Mouse (Mus musculus) lung, embryonic 16.5 days (tissue): ENCODE results near the gene Rasgef1a. TPM values are rescaled to one million over a fixed set of nuclear protein-coding genes. Genes with fewer than 3 reads are reported as not detected.

Experiments
- ATAC-seq: fragments of 200-750 bp; cut with Nextera tagmentation; 2 replicates; pipeline ENCODE4 v1.8.0; 2017; ENCODE audit warnings: low read depth, mild to moderate bottlenecking, moderate library complexity
- H3K27ac ChIP-seq: fragments of 300-500 bp; sonication (generic); 2 replicates; pipeline ENCODE4 v1.5.1; 2014; ENCODE audit warnings: mild to moderate bottlenecking, control low read depth, low read length
- H3K27me3 ChIP-seq: fragments of 300-500 bp; sonication (generic); 2 replicates; pipeline ENCODE4 v1.6.1; 2014; ENCODE audit warnings: low read depth, low read length, mixed read lengths; ENCODE audit not compliant: control insufficient read depth, insufficient read depth
- H3K36me3 ChIP-seq: fragments of 300-500 bp; sonication (generic); 2 replicates; pipeline ENCODE4 v1.6.1; 2014; ENCODE audit warnings: low read length; ENCODE audit not compliant: control insufficient read depth, insufficient read depth
- H3K4me1 ChIP-seq: fragments of 300-500 bp; sonication (generic); replicated peaks from 2 replicates; pipeline ENCODE4 v1.6.1; 2014; ENCODE audit warnings: low read length, mixed read lengths; ENCODE audit not compliant: control insufficient read depth, insufficient read depth
- H3K4me2 ChIP-seq: fragments of 300-500 bp; sonication (generic); 2 replicates; pipeline ENCODE4 v1.6.1; 2014; ENCODE audit warnings: low read depth, low read length, control low read depth
- H3K4me3 ChIP-seq: fragments of 300-500 bp; sonication (generic); 2 replicates; pipeline ENCODE4 v1.5.1; 2014; ENCODE audit warnings: mild to moderate bottlenecking, low read length, control low read depth
- H3K9ac ChIP-seq: fragments of 300-500 bp; sonication (generic); 2 replicates; pipeline ENCODE4 v1.6.1; 2014; ENCODE audit warnings: low read length, control low read depth
- H3K9me3 ChIP-seq: fragments of 300-500 bp; sonication (generic); 2 replicates; pipeline ENCODE4 v1.6.1; 2016; ENCODE audit warnings: low read length; ENCODE audit not compliant: control insufficient read depth
- WGBS: fragments of 180-500 bp; shearing (Covaris S2); extraction: QIAGEN DNeasy Blood & Tissue Kit; methylation state at CpG from one replicate; pipeline ENCODE4 v1.1.7; 2014; 5-methylcytosine and 5-hydroxymethylcytosine counted together
- polyA plus RNA-seq: library from polyadenylated mRNA; unstranded; fragments of >200 nt; fragmentation: Nextera tagmentation; extraction: Ambion mirVana; gene quantifications from 2 replicates; pipeline ENCODE4 v1.2.1, GENCODE M21; 2015

Gene Rasgef1a
- polyA plus RNA-seq, 1 experiment from 2014 or later: 6.1 TPM

DNA sequence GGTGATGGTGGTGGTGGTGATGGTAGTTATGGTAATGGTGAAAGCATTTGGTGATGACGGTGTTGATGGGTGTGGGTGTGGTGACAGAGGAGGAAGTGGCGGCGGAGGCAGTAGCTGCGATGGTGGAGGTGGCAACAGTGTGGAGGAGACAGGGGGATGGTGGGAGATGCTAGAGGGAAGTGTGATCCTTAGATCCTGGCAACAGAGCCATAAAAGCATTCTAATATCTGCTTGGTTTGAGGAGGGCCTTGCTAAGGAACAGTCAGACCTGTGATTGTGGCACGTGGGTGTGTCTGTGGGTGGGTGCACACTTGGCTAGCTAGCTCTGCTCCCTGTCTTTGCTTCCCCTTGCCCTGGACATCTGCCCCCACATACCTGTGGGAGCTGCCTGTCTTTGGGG is 7.4 kb downstream of the Rasgef1a start:
- H3K36me3 ChIP-seq: no peaks in the 10 kb centered on the region
- no peak overlapping the region for H3K4me3 ChIP-seq
- H3K4me1 ChIP-seq: no peaks in the 10 kb centered on the region
- H3K9me3 ChIP-seq: no peaks in the 10 kb centered on the region
- H3K4me2 ChIP-seq: no peak overlapping the region
- 23% methylated on average over 5 of the region's 5 CpGs for whole genome bisulfite sequencing
- H3K27ac ChIP-seq: no peak overlapping the region
- peaks cover 3% of the 10 kb centered on the region for H3K27me3 ChIP-seq
- H3K9ac ChIP-seq: no peak overlapping the region
- no peak for ATAC-seq

DNA sequence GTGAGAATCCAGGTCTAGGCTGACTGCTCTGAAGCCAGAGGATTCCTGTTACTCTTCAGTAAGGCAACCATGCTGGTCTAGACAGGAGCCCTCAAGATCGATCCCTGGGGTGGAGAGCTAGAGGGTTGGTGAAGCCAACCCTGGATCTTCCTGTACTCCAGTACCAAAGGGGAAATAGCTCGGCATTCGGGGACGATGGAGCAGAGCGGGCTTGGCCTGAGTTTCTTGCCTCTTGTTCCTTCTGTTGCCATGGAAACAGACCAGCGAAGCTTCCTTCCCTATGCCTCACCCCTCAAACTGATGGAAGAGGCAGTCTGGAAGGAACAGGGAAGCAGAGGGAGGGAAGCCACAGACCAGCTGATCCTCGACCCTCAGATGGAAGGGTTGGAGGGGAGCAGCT is 8.3 kb downstream of the Rasgef1a start:
- Histone ChIP-seq H3K4me1 (no peaks in the 10 kb centered on the region), H3K4me2 (no peak overlapping the region), H3K36me3 (no peaks in the 10 kb centered on the region), H3K27me3 (peaks cover 3% of the 10 kb centered on the region; the same call in 1 of the 2 replicates), H3K9me3 (no peaks in the 10 kb centered on the region), H3K27ac (no peak overlapping the region), H3K9ac (no peak overlapping the region), H3K4me3 (no peak overlapping the region)
- 30% methylated on average over 7 of the region's 7 CpGs for WGBS
- ATAC-seq: no peak

DNA sequence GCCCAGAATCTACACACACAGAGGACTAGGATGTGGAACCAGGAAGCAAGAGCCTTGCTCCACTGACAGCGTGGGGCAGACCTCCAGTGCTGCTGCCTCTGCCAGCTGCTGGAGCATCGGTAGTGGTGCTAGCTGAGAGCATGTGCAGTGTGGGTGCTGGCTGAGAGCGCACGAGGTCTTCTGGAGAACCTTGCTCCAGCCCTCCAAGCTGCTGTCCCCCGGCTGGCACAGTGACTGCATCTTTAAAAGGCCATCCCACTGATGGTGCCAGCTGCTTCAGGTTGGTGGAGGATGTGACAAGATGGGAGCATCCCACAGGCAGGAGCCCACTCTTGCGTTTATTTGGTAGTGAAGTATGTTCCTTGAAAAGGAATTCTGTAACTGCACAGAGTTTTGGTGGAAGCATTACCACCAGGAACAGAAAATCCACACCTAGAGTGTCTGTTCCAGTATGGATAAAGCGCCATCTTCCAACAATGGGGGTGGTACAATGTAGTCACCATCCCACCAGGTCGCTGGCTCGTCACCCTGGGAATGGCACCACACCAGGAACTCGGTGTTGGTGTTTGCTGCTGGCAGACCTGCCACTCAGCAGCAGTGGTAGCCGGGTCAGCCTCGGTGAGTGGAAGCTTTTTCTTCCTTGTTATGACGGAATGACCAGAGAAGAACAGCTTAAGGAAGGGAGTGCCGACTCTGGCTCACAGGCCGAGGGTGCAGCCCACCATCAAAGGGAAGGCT is 11.8 kb downstream of the Rasgef1a start:
- no peak for ATAC-seq
- no peaks in the 10 kb centered on the region for H3K36me3 ChIP-seq
- no peak overlapping the region for H3K9ac ChIP-seq
- no peak overlapping the region for H3K27ac ChIP-seq
- no peaks in the 10 kb centered on the region for H3K4me1 ChIP-seq
- 62% methylated on average over 15 of the region's 15 CpGs for WGBS
- H3K9me3 ChIP-seq: no peaks in the 10 kb centered on the region
- no peak overlapping the region for H3K4me3 ChIP-seq
- no peaks in the 10 kb centered on the region for H3K27me3 ChIP-seq
- no peak overlapping the region for H3K4me2 ChIP-seq

DNA sequence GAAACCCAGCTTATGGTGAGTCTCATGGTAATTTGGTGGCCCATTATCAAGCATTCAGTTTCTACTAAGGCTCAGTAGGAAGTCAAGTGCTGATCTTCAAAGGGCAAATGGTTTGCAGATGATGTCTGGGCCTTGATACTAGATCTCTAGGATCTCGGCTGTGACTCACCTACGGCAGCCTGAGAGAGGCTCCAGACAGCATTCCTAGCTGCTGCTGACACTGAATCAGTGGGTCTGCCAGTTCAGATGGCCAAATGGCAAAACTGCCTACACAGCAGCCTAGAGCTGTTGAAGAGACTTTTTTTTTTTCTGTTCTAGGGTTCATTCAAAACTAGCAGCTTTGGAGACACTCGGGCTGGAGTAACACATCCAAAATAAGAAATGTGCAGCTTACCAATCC is 15.8 kb downstream of the Rasgef1a start:
- Histone ChIP-seq H3K27me3 (no peaks in the 10 kb centered on the region), H3K9me3 (no peaks in the 10 kb centered on the region), H3K27ac (no peak overlapping the region), H3K4me1 (no peaks in the 10 kb centered on the region), H3K4me3 (no peak overlapping the region), H3K36me3 (no peaks in the 10 kb centered on the region), H3K9ac (no peak overlapping the region), H3K4me2 (no peak overlapping the region)
- 70% methylated on average over 3 of the region's 3 CpGs for WGBS
- no peak for ATAC-seq

DNA sequence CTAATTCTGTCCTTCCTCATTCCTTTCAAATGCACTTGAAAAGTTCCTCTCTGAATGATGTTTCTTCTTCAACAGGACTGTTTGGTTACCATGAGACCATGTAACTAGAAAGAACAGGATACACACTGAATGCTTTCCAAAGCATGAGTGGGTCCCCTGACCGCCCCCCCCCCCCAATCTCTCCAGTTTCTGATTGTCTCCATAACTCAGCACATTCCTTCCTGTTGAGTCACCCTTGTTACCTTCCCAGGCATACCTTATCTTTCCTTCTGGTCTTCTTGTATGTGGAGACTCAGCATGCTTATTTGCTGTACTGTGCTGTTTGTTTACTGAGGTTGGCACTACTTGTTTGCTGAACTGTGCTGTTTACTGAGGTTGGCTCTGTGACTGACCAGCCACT is 20.2 kb downstream of the Rasgef1a start:
- no peak overlapping the region for H3K4me3 ChIP-seq
- no peaks in the 10 kb centered on the region for H3K36me3 ChIP-seq
- no peaks in the 10 kb centered on the region for H3K27me3 ChIP-seq
- no peak for ATAC-seq
- peaks cover 4% of the 10 kb centered on the region for H3K4me1 ChIP-seq
- H3K27ac ChIP-seq: no peak overlapping the region
- H3K4me2 ChIP-seq: no peak overlapping the region
- WGBS: 33% methylated on average over 1 of the region's 1 CpGs
- no peak overlapping the region for H3K9ac ChIP-seq
- no peaks in the 10 kb centered on the region for H3K9me3 ChIP-seq

DNA sequence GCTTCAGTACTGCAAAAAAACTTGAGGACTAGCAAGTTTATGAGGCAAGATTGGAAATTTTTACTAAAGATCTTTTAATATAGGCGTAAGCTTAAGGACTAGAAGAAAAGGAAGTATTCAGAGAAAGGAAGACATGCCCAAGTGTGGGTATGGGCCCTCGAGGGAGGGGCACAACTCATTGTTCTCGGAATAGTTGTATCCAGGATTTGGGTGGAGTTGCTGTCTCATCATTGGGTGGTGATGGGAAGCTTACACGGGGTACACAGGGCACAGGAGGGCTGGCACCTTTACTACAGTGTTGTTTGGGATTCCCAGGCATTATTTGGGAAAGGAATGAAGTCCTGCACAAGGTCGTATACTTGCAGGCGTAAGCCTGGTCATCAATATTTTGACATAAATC is 24.4 kb downstream of the Rasgef1a start:
- H3K4me3 ChIP-seq: no peak overlapping the region
- 68% methylated on average over 6 of the region's 6 CpGs for WGBS

DNA sequence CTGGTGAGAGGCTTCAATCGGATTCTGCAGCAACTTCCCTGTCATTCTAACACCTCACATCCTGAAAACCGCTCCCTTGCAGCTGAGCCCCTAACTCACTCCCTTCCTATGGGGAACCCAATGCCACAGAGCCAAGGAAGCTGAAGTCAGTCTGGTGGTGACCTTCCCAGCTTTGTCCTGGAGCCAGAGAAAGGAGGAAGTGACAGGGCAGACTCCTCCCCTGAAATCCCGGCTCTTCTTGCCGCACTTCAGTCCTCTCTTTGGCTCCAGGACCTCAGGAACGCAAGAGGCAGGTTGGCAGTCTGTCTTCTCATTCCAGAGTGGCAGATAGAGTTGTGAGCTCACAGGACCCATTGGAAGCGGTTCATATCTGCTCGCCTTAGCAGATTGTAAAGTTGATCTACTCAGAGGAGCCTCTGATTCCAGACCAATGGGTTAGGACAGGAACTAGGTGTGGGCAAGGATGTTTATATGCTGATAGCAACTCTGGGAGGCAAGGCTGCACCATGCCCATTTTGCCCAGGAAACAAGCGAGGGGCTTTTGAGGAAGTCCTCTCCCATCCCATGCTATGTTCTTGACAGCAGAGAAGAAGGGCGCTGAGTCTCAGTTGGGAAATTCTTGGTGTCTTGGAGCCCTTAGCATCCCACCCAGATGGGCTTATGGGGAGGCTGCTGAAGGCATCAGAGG is 25.0 kb downstream of the Rasgef1a start:
- ATAC-seq: peak; percentile 51; the same call in 1 of the 2 replicates

More for the DNA sequence above, 24.4 kb downstream of the Rasgef1a start:
- Histone ChIP-seq H3K36me3 (no peaks in the 10 kb centered on the region), H3K27me3 (no peaks in the 10 kb centered on the region), H3K9ac (no peak overlapping the region), H3K4me1 (peaks cover 8% of the 10 kb centered on the region), H3K9me3 (no peaks in the 10 kb centered on the region), H3K27ac (peak overlapping the region; percentile 75; the same call in 1 of the 2 replicates), H3K4me2 (no peak overlapping the region)
- ATAC-seq: no peak

DNA sequence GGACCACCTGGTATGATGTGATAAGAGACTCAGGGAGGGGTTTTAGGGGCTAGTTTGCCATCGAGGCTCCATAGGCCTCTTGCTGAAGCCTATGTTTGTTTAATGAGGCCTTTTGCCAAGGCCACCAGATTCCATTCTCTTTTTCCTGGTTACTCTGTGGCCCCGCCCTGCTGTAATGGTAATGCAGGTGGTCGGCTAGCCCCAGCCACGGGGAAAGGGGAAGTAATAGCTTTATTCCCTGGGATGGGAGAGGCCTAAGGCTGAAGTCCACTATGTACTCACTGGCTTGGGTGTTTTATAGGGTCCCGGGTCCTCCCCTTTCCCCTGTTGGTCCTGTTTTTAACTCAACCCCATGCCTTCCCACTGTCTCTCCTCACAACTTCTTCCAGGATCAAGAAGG is 25.6 kb downstream of the Rasgef1a start:
- Histone ChIP-seq H3K27me3 (no peaks in the 10 kb centered on the region), H3K4me3 (no peak overlapping the region), H3K36me3 (no peaks in the 10 kb centered on the region), H3K9ac (no peak overlapping the region), H3K4me1 (peaks cover 8% of the 10 kb centered on the region), H3K9me3 (no peaks in the 10 kb centered on the region), H3K4me2 (no peak overlapping the region), H3K27ac (peak overlapping the region; percentile 75; the same call in 1 of the 2 replicates)
- ATAC-seq: 0 out of 2 replicates have a peak, but pooled peaks have one; percentile 31
- 40% methylated on average over 5 of the region's 5 CpGs for WGBS

More for the DNA sequence above, 25.0 kb downstream of the Rasgef1a start:
- no peaks in the 10 kb centered on the region for H3K27me3 ChIP-seq
- no peak overlapping the region for H3K4me2 ChIP-seq
- no peaks in the 10 kb centered on the region for H3K36me3 ChIP-seq
- peak overlapping the region; percentile 75 for H3K27ac ChIP-seq
- no peak overlapping the region for H3K9ac ChIP-seq
- H3K9me3 ChIP-seq: no peaks in the 10 kb centered on the region
- no peak overlapping the region for H3K4me3 ChIP-seq
- WGBS: 51% methylated on average over 9 of the region's 9 CpGs
- peaks cover 8% of the 10 kb centered on the region for H3K4me1 ChIP-seq

DNA sequence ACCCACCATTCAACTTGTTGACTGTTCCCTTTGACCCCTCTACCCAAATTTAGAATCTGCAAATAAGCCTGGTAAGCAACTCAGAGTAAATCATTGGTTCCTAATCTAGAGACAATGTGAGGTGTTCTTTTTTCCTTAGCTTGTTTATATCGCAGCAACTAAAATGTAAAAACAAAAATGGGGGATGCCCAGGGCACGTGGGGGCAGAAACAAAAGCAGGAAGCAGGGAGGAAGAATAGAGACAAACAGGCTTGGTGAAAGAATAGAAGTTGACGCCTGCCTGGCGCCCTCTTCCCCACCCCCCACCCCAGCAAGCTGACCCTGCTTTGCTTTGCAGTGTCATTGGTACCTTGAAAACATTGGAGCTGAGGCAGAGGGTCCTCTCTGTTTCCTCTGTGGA is 33.9 kb downstream of the Rasgef1a start:
- no peaks in the 10 kb centered on the region for H3K9me3 ChIP-seq
- H3K36me3 ChIP-seq: no peaks in the 10 kb centered on the region
- peak overlapping the region; percentile 84 for H3K27ac ChIP-seq
- WGBS: 43% methylated on average over 4 of the region's 4 CpGs
- H3K4me1 ChIP-seq: peaks cover 23% of the 10 kb centered on the region
- H3K9ac ChIP-seq: no peak overlapping the region
- H3K27me3 ChIP-seq: no peaks in the 10 kb centered on the region
- peak; percentile 16; the same call in 1 of the 2 replicates for ATAC-seq
- no peak overlapping the region for H3K4me3 ChIP-seq
- no peak overlapping the region for H3K4me2 ChIP-seq
